Mouse (Mus musculus) testis, adult 2 months (tissue): ENCODE data around the gene Mrpl32.

ENCODE experiments used
- CTCF ChIP-seq: fragments of 200-500 bp; IDR thresholded peaks from 2 replicates; pipeline ENCODE4 v1.5.1; 2012; ENCODE audit warnings: low read depth, mild to moderate bottlenecking, inconsistent platforms, low read length, moderate library complexity; ENCODE audit not compliant: control insufficient read depth, insufficient read depth, insufficient replicate concordance
- POLR2A ChIP-seq: fragments of 200-500 bp; IDR thresholded peaks from 2 replicates; pipeline ENCODE4 v1.6.1; 2012; ENCODE audit warnings: low read depth, mild to moderate bottlenecking, inconsistent platforms, low read length, moderate library complexity; ENCODE audit not compliant: control insufficient read depth

GRCm38 (mm10) chr13:14613553-14613952 lies 588 bp upstream of the Mrpl32 start:
- no peak for TF ChIP-seq CTCF
- no peak for TF ChIP-seq POLR2A
